Mouse (Mus musculus) thymus, adult 2 months (tissue): ENCODE measurements at regions not wholly inside any gene's neighbourhood (a gene's known extent, or its start where the extent isn't known, plus 50 kb on each side); places are given as distances from the start of the nearest gene placed in this dataset.

Experiments
- CTCF ChIP-seq: fragments of 200-500 bp; IDR thresholded peaks from 2 replicates; pipeline ENCODE4 v1.5.1; 2012; ENCODE audit warnings: mild to moderate bottlenecking, control low read depth, low read length, moderate library complexity, borderline replicate concordance; ENCODE audit not compliant: control insufficient read depth, poor library complexity, insufficient read depth; ENCODE audit errors: extremely low read depth
- POLR2A ChIP-seq: fragments of 200-500 bp; IDR thresholded peaks from 2 replicates; pipeline ENCODE4 v1.6.1; 2012; ENCODE audit warnings: mild to moderate bottlenecking, low read length, control low read depth, moderate library complexity; ENCODE audit not compliant: control insufficient read depth, poor library complexity, insufficient read depth; ENCODE audit errors: extremely low read depth

DNA sequence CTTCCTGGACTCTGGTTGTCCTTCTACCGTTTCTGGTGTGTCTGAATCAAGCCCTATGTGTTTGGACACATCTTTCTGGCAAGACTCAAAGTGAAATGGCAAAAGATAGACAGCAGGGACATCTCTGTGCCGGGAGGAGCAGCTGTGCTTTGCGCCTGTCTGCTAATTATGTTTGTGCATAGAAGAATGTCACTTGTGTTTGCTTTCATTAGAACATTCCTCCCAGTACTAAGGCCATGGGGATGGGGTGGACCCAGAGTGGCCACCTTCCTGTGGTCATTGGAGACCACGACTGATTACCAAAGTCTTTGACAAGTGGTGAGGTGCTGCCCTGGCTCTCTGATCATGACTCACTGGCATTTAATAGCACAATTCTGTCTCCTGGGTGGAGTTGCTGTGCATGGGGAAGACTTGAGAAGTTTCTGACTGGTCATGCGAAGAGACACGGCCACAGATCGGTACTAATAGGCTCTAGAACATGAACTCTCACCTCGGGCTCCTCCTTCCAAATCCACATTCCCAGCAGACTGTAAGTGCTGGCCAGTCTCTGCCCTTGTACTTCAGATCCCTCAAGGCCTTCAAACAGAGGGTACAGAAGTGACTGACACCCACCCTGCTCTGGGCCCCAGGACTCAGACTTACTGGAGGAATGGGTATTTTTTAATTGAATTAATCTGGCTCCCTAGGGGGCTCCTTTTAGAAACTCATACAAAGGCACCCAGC is 279.0 kb downstream of the Gm49356 start:
- TF ChIP-seq CTCF (no peak), POLR2A (no peak)
